Mouse (Mus musculus) neutrophil, adult 5-6 weeks (primary cell): ENCODE measurements around the gene Oasl2. TPM values are rescaled to one million over a fixed set of nuclear protein-coding genes. Genes with fewer than 3 reads are reported as not detected.
"Not testable (repeated sequence)": the region's sequence is repeated elsewhere in the genome, so short reads cannot be mapped to it uniquely, and the experiment has no call there.

ENCODE experiments used
- ATAC-seq: fragments of 151-379, 151-347 bp; 2 replicates; pipeline ENCODE4 v1.8.0; 2017; ENCODE audit warnings: mild to moderate bottlenecking, moderate TSS enrichment; ENCODE audit not compliant: insufficient number of reproducible peaks, poor library complexity, low FRiP score, severe bottlenecking; ENCODE audit errors: extremely low read depth
- total RNA-seq: library from RNA; stranded (forward); fragments of 200-1000 nt; gene quantifications from 2 replicates; pipeline ENCODE4 v1.2.3, GENCODE M21; 2017

The Oasl2 gene
- total RNA-seq, 1 experiment from 2014 or later = 355 TPM

DNA sequence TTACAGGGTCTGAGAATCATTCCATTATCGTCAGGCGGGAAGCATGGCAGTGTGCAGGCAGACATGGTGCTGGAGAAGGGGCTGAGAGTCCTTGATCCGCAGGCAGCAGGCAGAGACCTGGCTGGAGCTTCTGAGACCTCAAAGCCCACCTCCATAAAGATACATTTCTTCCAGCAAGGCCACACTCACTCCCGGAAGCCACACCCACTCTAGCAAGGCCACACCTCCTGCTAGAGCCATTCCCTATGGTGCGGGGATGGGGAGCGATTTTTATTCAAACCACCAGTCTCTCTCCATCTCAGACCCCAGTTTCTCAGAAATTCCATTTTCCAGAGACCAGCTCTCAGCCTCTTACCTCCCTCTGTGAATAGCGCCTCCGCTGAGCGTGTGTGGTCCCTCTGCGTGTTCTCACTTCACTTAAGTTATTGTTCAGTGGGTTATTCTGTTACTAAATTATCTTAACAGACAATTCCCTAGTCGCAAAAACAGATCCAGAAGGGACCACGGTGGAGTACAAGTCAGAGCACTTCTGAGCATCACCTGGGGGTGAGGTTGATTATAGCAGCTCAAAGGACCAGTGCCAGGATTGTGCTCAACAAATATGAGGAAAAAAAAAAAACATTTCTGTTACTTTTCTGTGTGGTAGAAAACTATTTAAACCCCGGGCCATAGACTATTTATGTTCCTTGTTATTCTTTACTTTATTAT, 12.0 kb downstream of the Oasl2 start:
- ATAC-seq = no peak

DNA sequence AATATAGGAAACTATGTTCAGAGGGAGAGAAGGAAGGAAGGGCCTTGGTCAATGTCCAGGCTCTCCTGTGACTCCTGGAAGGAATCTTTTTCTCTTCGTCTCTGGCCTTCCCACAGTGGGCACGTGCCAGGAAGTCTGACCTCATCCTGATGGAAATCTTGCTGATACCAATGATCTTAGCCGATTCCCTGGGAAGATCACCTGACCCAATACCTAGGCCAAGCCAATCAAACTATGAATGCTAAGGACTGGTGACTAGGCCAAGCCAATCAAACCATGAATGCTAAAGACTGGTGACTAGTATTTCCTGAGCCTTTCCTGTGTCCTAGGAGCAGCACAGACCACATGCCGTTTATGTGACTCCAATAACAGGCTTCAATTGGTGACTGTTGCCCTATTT, 16.9 kb downstream of the Oasl2 start:
- ATAC-seq = no peak

DNA sequence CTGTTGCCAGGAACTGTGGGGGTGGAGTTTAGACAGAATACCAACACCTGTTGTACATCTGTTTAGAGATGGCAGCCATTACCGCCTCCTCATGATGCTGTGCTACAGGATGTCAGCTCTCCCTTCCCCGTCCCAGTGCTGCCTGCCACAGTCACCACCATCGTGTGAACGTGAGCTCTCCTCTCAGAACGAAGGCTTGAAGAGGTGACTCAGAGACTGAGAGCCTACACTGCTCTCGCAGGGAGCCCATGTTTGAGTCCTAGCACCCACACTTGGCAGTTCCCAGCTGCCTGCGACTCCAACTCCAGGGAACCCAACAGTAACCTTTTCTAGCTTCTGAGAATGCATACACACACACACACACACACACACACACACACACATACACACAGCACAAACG, 18.1 kb downstream of the Oasl2 start:
- no peak for ATAC-seq

- no peak for ATAC-seq
Measured at GRCm38 (mm10) chr5:114915854-114916253, 19.1 kb downstream of the Oasl2 start.

DNA sequence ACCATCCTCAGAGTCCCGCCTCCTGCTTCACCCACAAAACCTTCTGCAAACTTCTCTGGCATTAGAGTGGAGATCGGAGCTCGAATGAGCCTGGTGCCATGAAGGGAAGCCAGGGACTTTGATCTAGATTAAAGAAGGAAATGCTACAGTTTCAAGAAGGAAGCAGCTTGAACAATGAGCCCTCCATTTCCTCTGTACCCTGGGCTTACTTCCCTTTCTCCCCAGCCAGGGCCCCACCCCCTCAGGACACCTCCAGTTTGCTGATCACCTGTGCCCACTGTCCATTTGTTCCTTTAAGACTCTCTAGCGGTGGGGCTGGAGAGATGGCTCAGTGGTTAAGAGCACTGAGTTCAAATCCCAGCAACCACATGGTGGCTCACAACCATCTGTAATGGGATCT, 20.0 kb downstream of the Oasl2 start:
- ATAC-seq = peak; percentile 61; the same call in 1 of the 2 replicates

DNA sequence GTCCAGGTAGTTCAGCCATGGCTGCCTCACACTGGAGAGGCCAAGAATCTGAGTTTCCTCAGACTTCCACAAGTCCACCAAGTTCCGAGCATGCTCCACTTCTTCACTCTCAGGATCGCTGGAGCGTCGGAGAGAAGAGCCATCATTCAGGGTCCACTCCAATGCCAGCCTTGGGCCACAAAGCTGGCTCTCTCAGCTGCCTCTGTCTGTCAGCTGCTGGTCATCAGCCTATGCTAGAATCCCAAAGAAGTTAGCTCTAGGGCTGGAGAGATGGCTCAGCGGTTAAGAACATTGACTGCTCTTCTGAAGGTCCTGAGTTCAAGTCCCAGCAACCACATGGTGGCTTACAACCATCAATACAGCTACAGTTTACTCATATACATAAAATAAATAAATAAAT, 20.6 kb downstream of the Oasl2 start:
- not testable (repeated sequence) for ATAC-seq

DNA sequence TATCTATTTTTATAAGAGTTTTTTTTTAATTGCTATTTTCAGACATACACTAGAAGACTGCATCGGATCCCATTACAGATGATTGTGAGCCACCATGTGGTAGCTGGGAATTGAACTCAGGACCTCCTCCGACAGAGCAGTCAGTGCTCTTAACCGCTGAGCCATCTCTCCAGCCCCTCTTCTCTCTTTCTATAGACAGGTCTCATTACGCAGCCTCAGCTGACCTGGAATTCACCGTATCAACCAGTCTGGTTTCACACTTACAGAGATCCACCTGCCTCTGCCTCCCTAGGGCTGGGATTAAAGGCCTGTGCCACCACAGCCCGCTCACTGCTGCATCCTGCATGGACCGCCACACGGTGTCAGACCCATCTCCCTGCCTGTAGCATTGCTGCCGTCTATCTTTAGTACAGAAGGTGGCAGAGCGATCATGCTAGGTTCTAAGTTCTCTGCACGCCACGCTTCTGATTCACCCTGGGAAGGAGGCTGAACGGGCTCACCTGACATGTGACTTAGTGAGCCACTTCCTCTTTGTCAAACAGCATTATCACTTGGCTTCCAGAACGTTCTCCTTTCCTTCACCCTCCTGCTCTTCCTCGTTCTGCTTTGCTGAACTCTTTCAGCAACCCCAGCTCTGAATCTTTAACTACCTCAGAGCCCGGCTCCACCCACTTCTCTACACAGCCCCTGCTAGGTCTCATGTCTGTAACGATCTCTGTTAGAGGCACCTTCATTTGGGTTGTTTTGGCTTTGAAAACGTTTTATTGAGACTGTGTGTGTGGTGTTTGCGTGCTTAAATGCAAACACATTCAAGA, 25.0 kb downstream of the Oasl2 start:
- peak; percentile 86 for ATAC-seq

- ATAC-seq = peak; percentile 17; the same call in 1 of the 2 replicates
Measured at GRCm38 (mm10) chr5:114922366-114922731, 25.6 kb downstream of the Oasl2 start.

DNA sequence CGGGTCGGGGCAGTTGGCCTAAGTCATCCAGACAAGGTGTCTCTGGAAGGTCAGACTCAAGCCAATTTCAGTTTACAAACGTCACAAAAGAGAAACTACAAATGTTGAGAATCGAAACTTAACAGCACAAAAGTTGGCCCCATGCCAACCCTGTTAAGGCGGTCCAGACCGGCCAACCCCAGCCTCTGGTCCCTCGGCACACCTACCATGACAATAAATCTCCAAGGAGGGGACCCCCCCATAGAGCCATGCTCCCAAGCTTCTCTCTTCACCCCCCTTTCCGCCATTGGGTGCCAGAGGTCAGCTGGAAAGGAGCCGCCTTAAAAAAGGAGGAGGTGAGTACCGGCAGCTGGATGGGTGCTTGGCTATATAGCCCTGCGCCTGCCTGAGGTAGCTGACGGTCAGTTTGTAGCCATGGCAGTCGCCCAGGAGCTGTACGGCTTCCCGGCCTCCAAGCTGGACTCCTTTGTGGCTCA, 26.3 kb downstream of the Oasl2 start, which contains the start of gene Oasl1:
Gene Oasl1, plus strand, starts transcription at position 243 of the 476 bp plus-strand sequence.
- peak; percentile 20 for ATAC-seq

GRCm38 (mm10) chr5:114926153-114926684, 29.5 kb downstream of the Oasl2 start:
- no peak for ATAC-seq

GRCm38 (mm10) chr5:114926753-114927152, 30.0 kb downstream of the Oasl2 start:
- no peak for ATAC-seq

DNA sequence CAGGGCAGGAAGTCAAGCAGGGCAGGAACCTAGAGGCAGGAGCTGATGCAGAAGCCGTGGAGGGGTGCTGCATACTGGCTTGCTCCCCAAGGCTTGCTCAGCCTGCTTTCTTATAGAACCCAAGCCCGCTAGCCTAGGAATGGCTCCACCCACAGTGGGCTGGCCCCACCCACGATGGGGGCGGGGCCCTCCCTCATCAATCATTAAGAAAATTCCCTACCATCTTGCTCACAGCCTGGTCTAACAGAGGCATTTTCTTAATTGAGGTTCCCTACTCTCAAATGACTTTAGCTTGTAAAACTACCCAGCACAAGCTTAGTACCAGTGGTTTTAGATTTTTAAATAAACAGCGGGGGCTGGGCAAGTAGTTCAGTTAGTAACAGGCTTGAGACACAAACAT, 34.9 kb downstream of the Oasl2 start:
- no peak for ATAC-seq

- ATAC-seq = no peak
Measured at GRCm38 (mm10) chr5:114933206-114933605, 36.5 kb downstream of the Oasl2 start.

- no peak for ATAC-seq
Measured at GRCm38 (mm10) chr5:114935838-114936237, 39.1 kb downstream of the Oasl2 start.

DNA sequence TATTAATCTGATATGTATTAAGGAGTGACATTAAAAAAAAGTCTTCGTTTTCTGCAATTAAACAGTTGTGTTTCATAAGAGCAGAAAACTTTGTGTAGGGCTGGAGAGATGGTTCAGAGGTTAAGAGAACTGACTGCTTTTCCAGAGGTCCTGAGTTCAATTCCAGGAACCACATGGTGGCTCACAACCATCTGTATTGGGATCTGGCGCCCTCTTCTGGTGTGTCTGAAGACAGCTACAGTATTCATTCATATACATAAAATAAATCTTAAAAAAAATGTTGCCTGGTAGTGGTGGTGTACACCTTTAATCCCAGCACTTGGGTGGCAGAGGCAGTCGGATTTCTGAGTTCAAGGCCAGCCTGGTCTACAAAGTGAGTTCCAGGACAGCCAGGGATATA, 44.4 kb downstream of the Oasl2 start:
- not testable (repeated sequence) for ATAC-seq

- peak; percentile 99 for ATAC-seq
Measured at GRCm38 (mm10) chr5:114942074-114942765, 45.5 kb downstream of the Oasl2 start, which contains the start of gene 2210016L21Rik. 2210016L21Rik (plus strand) TSS chr5:114942158.

- ATAC-seq = no peak
Measured at GRCm38 (mm10) chr5:114942766-114943130, 46.0 kb downstream of the Oasl2 start.

- no peak for ATAC-seq
Measured at GRCm38 (mm10) chr5:114945072-114945471, 48.3 kb downstream of the Oasl2 start.

DNA sequence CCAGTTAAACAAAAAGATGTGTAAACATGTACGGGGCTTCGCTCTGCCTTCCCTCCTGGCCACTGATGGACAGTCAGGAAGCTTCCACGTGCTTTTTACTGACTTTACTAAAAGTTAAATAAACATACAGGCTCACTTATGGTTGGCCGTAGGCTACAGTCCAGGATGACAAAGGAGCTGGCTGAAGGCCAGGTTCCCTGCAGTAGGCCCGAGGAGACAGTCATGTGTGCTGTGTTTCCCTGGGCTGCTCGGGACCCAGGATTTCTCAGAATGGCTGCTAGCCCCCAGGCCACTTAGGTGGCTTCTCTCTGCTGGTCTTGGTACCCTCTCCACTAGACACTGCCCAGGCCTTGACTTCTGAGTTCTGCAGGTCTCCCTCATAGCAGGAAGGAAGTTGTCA, 52.2 kb downstream of the Oasl2 start:
- no peak for ATAC-seq
